Mouse (Mus musculus) lung, postnatal 4 days (tissue): ENCODE results near the gene Olfr1381.
"Not testable (repeated sequence)": the region's sequence is repeated elsewhere in the genome, so short reads cannot be mapped to it uniquely, and the experiment has no call there.

Experiments used
- DNase-seq, 2 experiments: peaks; one replicate each; pipeline ENCODE4 v3.0.0; 2021

The Olfr1381 gene

DNA sequence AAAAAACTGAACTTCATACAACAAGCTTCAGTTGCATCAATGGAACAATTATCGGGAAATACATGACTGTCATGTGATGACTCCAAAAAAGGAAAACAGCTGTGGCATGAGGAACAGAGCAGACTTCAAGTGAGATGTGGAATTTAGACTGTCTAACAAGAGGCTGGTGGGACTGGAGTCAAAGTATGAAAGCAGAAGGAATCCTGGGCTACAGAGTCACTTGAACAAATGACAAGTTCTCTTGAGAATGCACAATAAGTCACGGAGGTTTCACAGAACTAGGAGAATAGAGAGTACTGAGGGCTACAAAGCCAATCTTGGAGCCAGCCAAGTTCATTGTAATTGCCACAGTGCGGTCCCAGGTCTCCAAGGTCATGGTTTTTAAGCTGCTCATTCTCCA is at the start of gene Olfr1381:
TSS of gene Olfr1381 (plus strand) at position 301 of the 400 bp plus-strand sequence.
- not testable (repeated sequence) for DNase-seq

DNA sequence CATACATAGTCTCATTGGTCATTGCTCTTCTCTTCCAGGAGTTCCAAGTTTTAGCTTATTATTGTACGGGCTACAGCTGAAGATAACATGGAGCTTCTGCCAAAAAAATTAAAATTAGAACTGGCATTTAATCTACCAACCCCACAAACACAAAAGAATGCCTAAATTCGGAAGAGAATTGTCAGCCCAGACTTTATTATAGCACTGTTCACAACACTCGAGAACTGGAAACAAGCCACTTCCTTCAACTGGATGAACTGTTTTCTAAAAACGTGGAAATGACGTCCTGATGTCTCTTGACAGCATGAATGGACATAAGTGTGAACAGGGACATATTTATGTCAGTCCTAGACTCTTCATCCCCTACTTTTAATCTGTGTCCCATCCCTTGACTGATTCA is 25.2 kb upstream of the Olfr1381 start:
- no peak for DNase-seq

DNA sequence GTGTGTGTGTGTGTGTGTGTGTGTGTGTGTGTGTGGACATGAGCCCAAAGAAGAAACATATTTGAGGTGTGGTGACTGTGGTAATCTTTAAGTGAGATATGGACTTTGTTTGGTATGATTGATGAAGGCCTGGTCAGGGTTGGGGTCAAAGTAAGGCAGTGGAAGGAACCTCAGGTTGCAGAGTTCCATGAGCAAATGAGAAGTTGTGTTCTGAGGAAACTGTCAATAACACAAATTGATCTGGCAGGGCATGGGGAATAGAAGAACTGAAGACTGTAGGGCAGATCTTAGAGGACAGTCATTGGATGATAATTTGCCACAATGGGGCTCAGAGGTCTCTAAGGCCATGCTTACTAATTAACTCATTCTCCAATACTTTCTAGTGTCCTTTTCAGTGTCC is 23.9 kb upstream of the Olfr1381 start, which contains the start of gene Olfr1383:
TSS of gene Olfr1383 (plus strand) at position 301 of the 400 bp plus-strand sequence.
- no peak for DNase-seq

DNA sequence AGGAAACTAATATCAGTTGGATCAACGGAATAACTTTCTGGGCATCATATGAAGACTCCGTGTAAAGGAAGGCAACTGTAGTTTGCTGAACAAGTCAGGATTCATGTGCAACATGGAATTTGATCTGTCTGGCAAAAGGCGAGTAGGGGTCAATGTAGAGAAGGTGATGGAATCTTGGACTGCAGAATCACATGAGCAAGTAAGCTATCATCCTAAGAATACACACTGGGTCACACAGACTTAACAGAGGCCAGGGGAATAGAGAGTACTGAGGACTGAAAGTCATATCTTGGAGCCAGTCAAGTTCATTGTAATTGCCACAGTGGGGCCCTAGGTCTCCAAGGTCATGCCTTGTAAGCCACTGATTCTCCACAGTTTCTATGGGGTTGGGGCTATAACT is 15.3 kb upstream of the Olfr1381 start, which contains the start of gene Olfr1382:
TSS of gene Olfr1382 (plus strand) at position 301 of the 400 bp plus-strand sequence.
- DNase-seq: no peak

DNA sequence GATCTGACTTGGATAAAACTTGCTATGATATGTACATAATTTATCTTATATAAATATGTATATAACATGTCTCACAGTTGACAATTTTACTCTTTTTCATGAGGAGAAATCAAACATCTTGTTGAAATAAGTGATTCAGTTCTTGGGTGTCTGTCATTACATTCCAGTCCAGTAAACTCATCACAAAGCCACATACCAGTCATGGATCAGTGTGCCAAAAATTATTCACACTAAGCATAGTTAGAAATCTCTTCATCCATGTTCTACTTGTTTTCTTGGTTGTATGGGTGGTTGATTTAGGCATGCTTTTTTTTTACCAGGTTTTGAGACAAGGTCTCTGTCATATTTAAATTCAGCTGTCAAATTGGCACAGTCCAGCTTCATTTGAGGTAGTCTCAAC is 10.5 kb upstream of the Olfr1381 start:
- no peak for DNase-seq

DNA sequence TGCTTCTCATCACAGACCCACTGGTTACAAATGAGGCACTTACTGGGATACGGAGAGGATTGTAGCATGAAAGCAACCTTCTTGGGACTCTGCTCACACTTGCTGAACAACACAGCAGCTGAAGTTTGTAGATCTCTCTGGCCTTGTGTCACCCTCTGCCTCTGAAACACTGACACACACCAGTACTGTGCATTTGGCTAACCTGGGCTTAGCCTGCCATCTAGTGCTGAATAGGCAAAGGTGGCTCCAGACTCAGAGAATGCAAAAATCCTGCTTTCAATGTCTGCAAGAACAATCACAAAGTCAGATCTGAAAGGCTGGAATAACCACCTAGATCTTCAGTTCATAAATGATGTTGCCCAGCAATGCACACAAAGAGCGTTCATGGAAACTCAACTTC is 6.6 kb upstream of the Olfr1381 start:
- not testable (repeated sequence) for DNase-seq

DNA sequence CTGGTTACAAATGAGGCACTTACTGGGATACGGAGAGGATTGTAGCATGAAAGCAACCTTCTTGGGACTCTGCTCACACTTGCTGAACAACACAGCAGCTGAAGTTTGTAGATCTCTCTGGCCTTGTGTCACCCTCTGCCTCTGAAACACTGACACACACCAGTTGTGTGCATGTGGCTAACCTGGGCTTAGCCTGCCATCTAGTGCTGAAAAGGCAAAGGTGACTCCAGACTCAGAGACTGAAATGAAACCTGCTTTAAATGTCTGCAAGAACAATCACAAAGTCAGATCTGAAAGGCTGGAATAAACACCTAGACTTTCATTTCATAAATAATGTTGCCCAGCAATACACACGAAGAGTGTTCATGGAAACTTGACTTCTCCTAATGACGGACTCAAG is 10.8 kb downstream of the Olfr1381 start:
- DNase-seq: not testable (repeated sequence)

DNA sequence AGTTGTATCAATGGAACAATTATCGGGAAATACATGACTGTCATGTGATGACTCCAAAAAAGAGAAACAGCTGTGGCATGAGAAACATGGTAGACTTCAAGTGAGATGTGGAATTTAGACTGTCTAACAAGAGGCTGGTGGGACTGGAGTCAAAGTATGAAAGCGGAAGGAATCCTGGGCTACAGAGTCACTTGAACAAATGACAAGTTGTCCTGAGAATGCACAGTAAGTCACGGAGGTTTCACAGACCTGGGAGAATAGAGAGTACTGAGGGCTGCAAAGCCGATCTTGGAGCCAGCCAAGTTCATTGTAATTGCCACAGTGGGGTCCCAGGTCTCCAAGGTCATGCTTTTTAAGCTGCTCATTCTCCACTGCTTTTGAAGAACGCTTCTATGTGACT is 13.3 kb downstream of the Olfr1381 start, which contains the start of gene Olfr1380:
TSS of gene Olfr1380 (plus strand) at position 301 of the 400 bp plus-strand sequence.
- DNase-seq: not testable (repeated sequence)

DNA sequence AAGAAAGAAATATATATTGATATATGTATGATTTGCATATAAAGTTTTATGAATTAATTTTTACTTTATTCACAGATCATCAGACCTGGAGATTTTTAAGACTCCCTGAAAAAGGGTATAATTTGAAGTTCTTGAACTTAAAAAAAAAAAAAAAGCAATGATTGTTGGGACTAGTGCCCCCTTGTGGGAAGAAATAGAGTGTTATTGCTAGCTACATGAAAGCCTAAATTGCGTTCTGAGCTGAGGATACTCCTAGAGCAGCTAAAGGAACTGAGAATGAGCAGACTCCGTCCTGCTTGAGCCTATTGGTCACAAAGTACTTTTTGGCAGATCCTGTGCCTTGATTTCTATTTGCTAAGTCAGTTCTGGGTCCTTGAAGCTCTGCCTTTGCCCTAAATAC is 31.8 kb downstream of the Olfr1381 start:
- not testable (repeated sequence) for DNase-seq

DNA sequence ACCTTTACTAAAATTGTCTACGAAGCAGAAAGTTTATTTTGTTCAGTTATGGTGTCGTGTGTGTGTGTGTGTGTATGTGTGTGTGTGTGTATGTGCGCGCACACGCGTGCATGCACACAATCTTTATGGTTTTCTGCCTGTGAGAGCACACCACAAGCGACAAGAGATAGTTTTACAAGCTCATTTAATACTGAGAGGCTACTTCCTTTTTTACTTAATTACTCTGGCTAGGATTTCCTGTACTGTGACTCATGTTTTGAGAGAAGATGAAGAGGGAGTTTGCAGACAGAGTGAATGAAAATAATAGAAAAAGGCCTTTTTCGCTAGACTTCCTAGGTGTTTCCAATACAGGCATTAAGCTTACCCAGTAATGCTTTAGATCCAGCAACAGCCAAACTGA is 37.2 kb downstream of the Olfr1381 start:
- DNase-seq: not testable (repeated sequence)

DNA sequence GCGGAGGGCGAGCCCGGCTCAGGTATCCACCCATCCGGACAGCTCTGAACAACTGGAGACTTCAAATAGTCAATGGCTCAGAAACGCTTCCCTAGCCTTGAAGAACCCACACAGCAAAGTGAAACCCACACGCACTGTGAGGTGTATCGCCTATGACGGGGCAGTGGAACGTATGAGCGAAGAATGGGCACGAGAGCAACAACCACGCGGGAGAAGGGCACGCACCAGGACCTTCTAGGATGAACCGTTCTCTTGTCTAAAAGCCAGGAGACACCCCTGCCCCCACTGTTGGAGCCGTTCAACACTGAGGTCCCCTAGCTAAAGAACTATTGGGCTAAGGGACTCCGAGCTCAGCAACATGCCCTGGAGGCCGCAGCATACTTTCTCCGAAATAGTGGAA is 47.0 kb downstream of the Olfr1381 start:
- DNase-seq: no peak

DNA sequence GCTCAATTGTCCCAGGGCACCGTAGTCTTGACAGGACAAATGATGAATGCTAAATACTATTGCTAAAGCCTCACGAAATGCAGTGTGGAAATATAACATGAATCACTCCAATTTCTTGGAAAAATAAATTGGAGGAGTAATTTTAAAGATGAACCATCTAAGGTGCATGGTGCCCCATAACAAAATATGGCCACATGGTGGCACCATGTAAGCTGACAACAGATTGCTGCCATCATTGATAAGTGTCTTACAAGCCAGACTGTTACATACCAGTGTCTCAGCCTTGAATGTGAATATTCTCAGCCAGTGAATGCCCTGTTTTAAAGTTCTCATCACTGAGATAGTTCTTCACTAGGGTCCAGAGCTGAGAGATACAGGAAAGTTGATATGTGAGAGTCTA is 53.9 kb downstream of the Olfr1381 start:
- DNase-seq: not testable (repeated sequence)
